Mouse (Mus musculus) intestine, embryonic 14.5 days (tissue): ENCODE measurements around the gene Nobox. TPM values are rescaled to one million over a fixed set of nuclear protein-coding genes. Genes with fewer than 3 reads are reported as not detected.

Experiments used
- ATAC-seq: fragments of 200-750 bp; cut with Nextera tagmentation; replicated peaks from 2 replicates; pipeline ENCODE4 v1.8.0; 2017; ENCODE audit warnings: low read depth, moderate number of reproducible peaks, moderate TSS enrichment, moderate library complexity; ENCODE audit not compliant: low FRiP score, low TSS enrichment
- DNase-seq: peaks from one replicate; pipeline ENCODE4 v3.0.0-alpha.2; 2018; ENCODE audit warnings: low spot score
- H3K27ac ChIP-seq: fragments of 300-500 bp; sonication (generic); 2 replicates; pipeline ENCODE4 v1.5.1; 2014; ENCODE audit warnings: low read depth, mild to moderate bottlenecking, control low read depth
- H3K27me3 ChIP-seq: fragments of 300-500 bp; sonication (generic); replicated peaks from 2 replicates; pipeline ENCODE4 v1.6.1; 2014; ENCODE audit warnings: low read length, control low read depth; ENCODE audit not compliant: control insufficient read depth, insufficient read depth
- H3K36me3 ChIP-seq: fragments of 300-500 bp; sonication (generic); 2 replicates; pipeline ENCODE4 v1.6.1; 2014; ENCODE audit warnings: low read length, control low read depth; ENCODE audit not compliant: control insufficient read depth, insufficient read depth
- H3K4me1 ChIP-seq: fragments of 300-500 bp; sonication (generic); replicated peaks from 2 replicates; pipeline ENCODE4 v1.6.1; 2014; ENCODE audit warnings: low read length, control low read depth, mixed read lengths; ENCODE audit not compliant: control insufficient read depth, insufficient read depth
- H3K4me2 ChIP-seq: fragments of 300-500 bp; sonication (generic); 2 replicates; pipeline ENCODE4 v1.6.1; 2014; ENCODE audit warnings: low read length
- H3K4me3 ChIP-seq: fragments of 300-500 bp; sonication (generic); 2 replicates; pipeline ENCODE4 v1.5.1; 2014; ENCODE audit warnings: low read depth, low read length, control low read depth, mixed read lengths
- H3K9ac ChIP-seq: fragments of 300-500 bp; sonication (generic); 2 replicates; pipeline ENCODE4 v1.6.1; 2014; ENCODE audit warnings: mild to moderate bottlenecking, low read length
- H3K9me3 ChIP-seq: fragments of 300-500 bp; sonication (generic); 2 replicates; pipeline ENCODE4 v1.6.1; 2016; ENCODE audit warnings: low read length, control low read depth; ENCODE audit not compliant: control insufficient read depth
- WGBS: fragments of 180-500 bp; shearing (Covaris S2); extraction: QIAGEN DNeasy Blood & Tissue Kit; methylation state at CpG from one replicate; pipeline ENCODE4 v1.1.7; 2014; 5-methylcytosine and 5-hydroxymethylcytosine counted together
- polyA plus RNA-seq: library from polyadenylated mRNA; unstranded; fragments of >200 nt; fragmentation: Nextera tagmentation; extraction: Ambion mirVana; gene quantifications from 2 replicates; pipeline ENCODE4 v1.2.1, GENCODE M21; 2014

Nobox gene
- polyA plus RNA-seq, 1 experiment from 2014 or later = not detected

DNA sequence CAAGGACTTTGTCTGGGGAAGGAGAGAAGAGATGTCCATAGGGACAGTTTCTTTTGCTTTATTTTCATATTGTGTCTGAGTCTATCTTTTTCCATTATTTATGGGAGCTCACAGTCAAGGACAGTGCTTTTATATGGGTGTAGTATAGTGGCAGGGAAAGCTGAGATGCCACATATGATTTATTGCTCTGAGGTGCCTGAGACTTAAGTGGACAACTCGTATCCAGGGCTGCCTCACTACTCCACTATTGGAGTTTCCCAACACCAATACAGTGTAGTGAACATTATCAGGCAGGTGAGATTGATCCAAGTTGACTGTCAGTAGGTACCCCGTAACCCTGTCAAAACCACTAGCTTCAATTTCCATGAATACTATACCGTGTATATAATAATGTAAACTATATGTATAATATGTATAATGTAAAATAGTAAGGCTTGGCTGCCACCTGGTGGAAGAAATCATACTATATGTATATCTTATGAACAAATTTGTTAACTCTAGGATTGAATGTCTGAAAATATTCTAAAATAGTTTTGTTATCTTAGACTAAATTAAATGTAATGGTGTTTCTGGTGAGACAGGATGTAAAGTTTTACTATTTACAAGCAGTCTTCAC, 26.4 kb upstream of the Nobox start:
- 51% methylated on average over 3 of the region's 3 CpGs for WGBS
- H3K9me3 ChIP-seq = no peaks in the 10 kb centered on the region
- no peak for DNase-seq
- no peaks in the 10 kb centered on the region for H3K27me3 ChIP-seq
- no peak; the same call in 1 of the 2 replicates for ATAC-seq
- no peak overlapping the region for H3K27ac ChIP-seq
- H3K9ac ChIP-seq = no peak overlapping the region
- H3K36me3 ChIP-seq = no peaks in the 10 kb centered on the region
- H3K4me1 ChIP-seq = no peaks in the 10 kb centered on the region
- H3K4me2 ChIP-seq = no peak overlapping the region
- H3K4me3 ChIP-seq = no peak overlapping the region

DNA sequence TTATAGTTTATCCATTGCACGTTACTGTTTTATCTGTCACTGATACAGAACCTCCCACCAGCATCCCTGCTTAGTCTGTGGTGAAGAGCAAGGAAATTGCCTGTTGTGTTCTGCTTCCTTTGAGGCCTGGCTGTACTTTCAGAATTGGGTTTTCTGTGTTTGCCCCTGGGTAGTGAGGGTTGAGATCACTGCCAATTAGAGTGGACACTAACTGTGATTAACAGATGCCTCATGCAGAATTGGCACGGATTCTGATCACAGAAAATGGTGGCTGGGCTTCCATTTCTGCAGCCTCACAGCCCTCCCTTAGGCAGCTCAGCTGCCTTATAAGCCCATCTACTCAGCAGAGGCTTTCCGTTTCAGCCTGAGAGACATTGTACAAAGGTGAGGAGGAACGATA, 24.1 kb upstream of the Nobox start:
- Histone ChIP-seq H3K27me3 (no peaks in the 10 kb centered on the region), H3K9me3 (no peaks in the 10 kb centered on the region), H3K4me3 (no peak overlapping the region), H3K9ac (no peak overlapping the region), H3K4me2 (no peak overlapping the region), H3K27ac (no peak overlapping the region), H3K4me1 (no peaks in the 10 kb centered on the region), H3K36me3 (no peaks in the 10 kb centered on the region)
- ATAC-seq = no peak
- DNase-seq = no peak
- 71% methylated on average over 4 of the region's 4 CpGs for WGBS

- Histone ChIP-seq H3K9ac (no peak overlapping the region), H3K9me3 (no peaks in the 10 kb centered on the region), H3K36me3 (no peaks in the 10 kb centered on the region), H3K4me2 (no peak overlapping the region), H3K27me3 (no peaks in the 10 kb centered on the region), H3K4me3 (no peak overlapping the region), H3K27ac (no peak overlapping the region), H3K4me1 (0 out of 2 replicates have a peak, but pooled peaks cover 7% of the 10 kb centered on the region)
- ATAC-seq (no peak), DNase-seq (no peak)
- WGBS = 51% methylated on average over 8 of the region's 8 CpGs
These were observed 3.8 kb upstream of the Nobox start for GRCm38 (mm10) chr6:43312961-43313656.

GRCm38 (mm10) chr6:43312546-43312945, 3.2 kb upstream of the Nobox start:
- H3K27ac ChIP-seq = no peak overlapping the region

DNA sequence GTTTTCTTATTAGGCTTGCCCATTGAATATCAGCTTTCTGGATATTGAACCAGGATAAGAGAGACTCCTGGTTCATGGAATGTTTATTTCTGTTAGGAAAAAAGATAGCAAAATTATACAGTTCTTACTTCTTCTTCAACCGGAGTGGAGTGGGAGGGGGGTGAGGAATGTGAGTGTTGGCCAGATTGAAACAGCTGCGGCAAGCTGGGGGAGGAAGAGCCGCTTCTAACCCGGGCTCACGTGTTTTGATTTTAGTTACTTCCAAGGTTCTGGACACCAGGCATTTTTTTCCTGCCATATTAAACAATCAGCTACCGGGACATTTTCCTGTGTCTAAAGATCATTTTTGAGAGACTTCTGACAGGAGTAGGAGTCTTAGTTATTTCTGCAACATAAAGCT, 717 bp upstream of the Nobox start:
- H3K36me3 ChIP-seq = no peaks in the 10 kb centered on the region
- H3K27me3 ChIP-seq = no peaks in the 10 kb centered on the region
- no peak overlapping the region for H3K9ac ChIP-seq
- 33% methylated on average over 6 of the region's 6 CpGs for WGBS
- no peak overlapping the region for H3K4me2 ChIP-seq
- DNase-seq (no peak), ATAC-seq (no peak)
- no peaks in the 10 kb centered on the region for H3K9me3 ChIP-seq
- 0 out of 2 replicates have a peak, but pooled peaks cover 10% of the 10 kb centered on the region for H3K4me1 ChIP-seq
- H3K27ac ChIP-seq = peak overlapping the region; percentile 38; the same call in 1 of the 2 replicates
- H3K4me3 ChIP-seq = no peak overlapping the region

More at GRCm38 (mm10) chr6:43312546-43312945, 3.2 kb upstream of the Nobox start:
- no peaks in the 10 kb centered on the region for H3K9me3 ChIP-seq
- no peaks in the 10 kb centered on the region for H3K36me3 ChIP-seq
- no peaks in the 10 kb centered on the region for H3K27me3 ChIP-seq
- ATAC-seq (no peak), DNase-seq (no peak)
- H3K4me2 ChIP-seq = no peak overlapping the region
- no peak overlapping the region for H3K4me3 ChIP-seq
- no peak overlapping the region for H3K9ac ChIP-seq
- 0 out of 2 replicates have a peak, but pooled peaks cover 10% of the 10 kb centered on the region for H3K4me1 ChIP-seq

DNA sequence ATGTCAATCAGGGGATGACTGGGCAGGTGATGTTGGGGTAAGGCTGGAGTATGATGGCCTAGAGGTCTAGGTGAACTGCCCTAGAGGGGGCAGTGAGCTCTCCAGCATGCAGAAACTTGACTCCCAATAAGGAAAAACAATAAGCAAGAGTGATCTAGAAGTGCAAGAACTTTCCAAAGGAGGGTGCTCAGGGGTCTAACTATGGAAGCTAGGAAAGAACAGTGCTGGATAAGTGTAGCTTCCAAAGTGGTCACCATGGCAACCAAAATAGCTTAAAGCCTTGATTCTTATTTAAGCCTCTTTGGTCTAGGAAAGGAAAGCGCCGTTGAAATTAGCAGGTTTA, 11.9 kb downstream of the Nobox start:
- peak; percentile 41 for ATAC-seq

GRCm38 (mm10) chr6:43296798-43297507, 12.4 kb downstream of the Nobox start:
- H3K36me3 ChIP-seq = no peaks in the 10 kb centered on the region
- no peak overlapping the region for H3K4me2 ChIP-seq
- H3K27me3 ChIP-seq = no peaks in the 10 kb centered on the region
- ATAC-seq (peak; percentile 13; the same call in 1 of the 2 replicates), DNase-seq (no peak)
- WGBS = 39% methylated on average over 7 of the region's 7 CpGs
- no peak overlapping the region for H3K4me3 ChIP-seq
- H3K4me1 ChIP-seq = peaks cover 18% of the 10 kb centered on the region
- H3K9me3 ChIP-seq = no peaks in the 10 kb centered on the region
- no peak overlapping the region for H3K27ac ChIP-seq
- H3K9ac ChIP-seq = no peak overlapping the region

More for the DNA sequence above, 11.9 kb downstream of the Nobox start:
- Histone ChIP-seq H3K27ac (no peak overlapping the region), H3K9me3 (no peaks in the 10 kb centered on the region), H3K27me3 (no peaks in the 10 kb centered on the region), H3K4me1 (peaks cover 13% of the 10 kb centered on the region), H3K4me2 (no peak overlapping the region), H3K36me3 (no peaks in the 10 kb centered on the region), H3K9ac (no peak overlapping the region), H3K4me3 (no peak overlapping the region)
- 52% methylated on average over 2 of the region's 2 CpGs for WGBS
- peak; percentile 65 for DNase-seq

- Histone ChIP-seq H3K27ac (no peak overlapping the region), H3K4me3 (no peak overlapping the region), H3K27me3 (no peaks in the 10 kb centered on the region), H3K4me1 (peaks cover 19% of the 10 kb centered on the region), H3K36me3 (no peaks in the 10 kb centered on the region), H3K9me3 (no peaks in the 10 kb centered on the region), H3K4me2 (no peak overlapping the region), H3K9ac (no peak overlapping the region)
- DNase-seq (no peak), ATAC-seq (no peak)
- WGBS = 28% methylated on average over 5 of the region's 5 CpGs
These were observed 13.4 kb downstream of the Nobox start for GRCm38 (mm10) chr6:43295908-43296307.
